Mouse (Mus musculus) kidney, postnatal 4 days (tissue): Measurements from ENCODE around the gene Rngtt.
"Not testable (repeated sequence)": the region's sequence is repeated elsewhere in the genome, so short reads cannot be mapped to it uniquely, and the experiment has no call there.

Experiments
- DNase-seq, 2 experiments: peaks; one replicate each; pipeline ENCODE4 v3.0.0; 2021; ENCODE audit warnings: mixed read lengths in 2 of 2

Gene Rngtt

GRCm38 (mm10) chr4:33309764-33310757 lies at the start of gene Rngtt:
Gene Rngtt, plus strand, starts transcription at chr4:33310311.
- DNase-seq: peak; percentile 98 to 99

- DNase-seq: no peak
These were observed 49.8 kb upstream of the Rngtt start for GRCm38 (mm10) chr4:33260311-33260710.

GRCm38 (mm10) chr4:33261311-33261753 lies 48.8 kb upstream of the Rngtt start:
- peak; percentile 80 to 88 for DNase-seq

GRCm38 (mm10) chr4:33262897-33263296 lies 47.2 kb upstream of the Rngtt start:
- DNase-seq: no peak

- no peak for DNase-seq
These were observed 45.0 kb upstream of the Rngtt start for GRCm38 (mm10) chr4:33264979-33265726.

- DNase-seq: no peak
These were observed 39.5 kb upstream of the Rngtt start for GRCm38 (mm10) chr4:33270386-33271314.

GRCm38 (mm10) chr4:33273437-33273836 lies 36.7 kb upstream of the Rngtt start:
- no peak for DNase-seq

- peak in 1 of 2 experiments; percentile 15 for DNase-seq
These were observed 28.0 kb upstream of the Rngtt start for GRCm38 (mm10) chr4:33281891-33282685.

GRCm38 (mm10) chr4:33284083-33284880 lies 25.8 kb upstream of the Rngtt start:
- DNase-seq: no peak

GRCm38 (mm10) chr4:33285448-33285847 lies 24.7 kb upstream of the Rngtt start:
- DNase-seq: no peak

GRCm38 (mm10) chr4:33289106-33289650 lies 20.9 kb upstream of the Rngtt start:
- DNase-seq: no peak

GRCm38 (mm10) chr4:33290002-33290401 lies 20.1 kb upstream of the Rngtt start, which contains the start of gene Pnrc1:
Gene Pnrc1, minus strand, starts transcription at chr4:33290163.
- DNase-seq: peak; percentile 46 to 58

- DNase-seq: no peak
These were observed 19.2 kb upstream of the Rngtt start for GRCm38 (mm10) chr4:33290878-33291277.

- peak; percentile 84 to 87 for DNase-seq
These were observed 17.4 kb upstream of the Rngtt start for GRCm38 (mm10) chr4:33292409-33293370.

GRCm38 (mm10) chr4:33300891-33301665 lies 9.0 kb upstream of the Rngtt start:
- not testable (repeated sequence) for DNase-seq

GRCm38 (mm10) chr4:33303057-33303456 lies 7.1 kb upstream of the Rngtt start:
- DNase-seq: no peak

GRCm38 (mm10) chr4:33307146-33307545 lies 3.0 kb upstream of the Rngtt start:
- no peak for DNase-seq

GRCm38 (mm10) chr4:33310840-33311437 lies 828 bp downstream of the Rngtt start:
- DNase-seq: no peak
